Mouse (Mus musculus): ENCODE data around the gene Itgb3. TPM values are rescaled to one million over a fixed set of nuclear protein-coding genes. Genes with fewer than 3 reads are reported as not detected.
"Not testable (repeated sequence)": the region's sequence is repeated elsewhere in the genome, so short reads cannot be mapped to it uniquely, and the experiment has no call there.

The Itgb3 gene
- polyA plus RNA-seq, 1 experiment from 2014 or later: 3.5 TPM

- peaks cover 4% of the 10 kb centered on the region for H3K9me3 ChIP-seq (replicated peaks; ENCODE audit: control insufficient read depth, low read length)
- no peak overlapping the region for H3K4me2 ChIP-seq (ENCODE audit: low read depth, low read length)
- H3K36me3 ChIP-seq (ENCODE audit: control insufficient read depth, insufficient read depth): no peaks in the 10 kb centered on the region
- no peak overlapping the region for H3K4me3 ChIP-seq (ENCODE audit: low read length)
- H3K27ac ChIP-seq (ENCODE audit: low read length): no peak overlapping the region
- no peak overlapping the region for H3K9ac ChIP-seq (ENCODE audit: low read length)
- H3K27me3 ChIP-seq (ENCODE audit: control insufficient read depth, insufficient read depth, low read length): no peaks in the 10 kb centered on the region
- 85% methylated on average over 4 of the region's 4 CpGs for WGBS
- H3K4me1 ChIP-seq (ENCODE audit: control insufficient read depth, insufficient read depth, low read length): peaks cover 19% of the 10 kb centered on the region
- no peak for ATAC-seq (replicated peaks; ENCODE audit: extremely low read depth, insufficient read depth, low FRiP score)
Observed at GRCm38 (mm10) chr11:104568326-104568725, 39.5 kb upstream of the Itgb3 start.

- H3K27me3 ChIP-seq (ENCODE audit: control insufficient read depth, insufficient read depth, low read length); H3K4me3 ChIP-seq (ENCODE audit: low read length); H3K4me2 ChIP-seq (ENCODE audit: low read depth, low read length); H3K27ac ChIP-seq (ENCODE audit: low read length); ATAC-seq (replicated peaks; ENCODE audit: extremely low read depth, insufficient read depth, low FRiP score); H3K9ac ChIP-seq (ENCODE audit: low read length); H3K36me3 ChIP-seq (ENCODE audit: control insufficient read depth, insufficient read depth); H3K9me3 ChIP-seq (replicated peaks; ENCODE audit: control insufficient read depth, low read length): not testable (repeated sequence)
- 85% methylated on average over 8 of the region's 8 CpGs for WGBS
- H3K4me1 ChIP-seq (ENCODE audit: control insufficient read depth, insufficient read depth, low read length): peaks cover 12% of the 10 kb centered on the region
Observed at GRCm38 (mm10) chr11:104570515-104570914, 37.3 kb upstream of the Itgb3 start.

DNA sequence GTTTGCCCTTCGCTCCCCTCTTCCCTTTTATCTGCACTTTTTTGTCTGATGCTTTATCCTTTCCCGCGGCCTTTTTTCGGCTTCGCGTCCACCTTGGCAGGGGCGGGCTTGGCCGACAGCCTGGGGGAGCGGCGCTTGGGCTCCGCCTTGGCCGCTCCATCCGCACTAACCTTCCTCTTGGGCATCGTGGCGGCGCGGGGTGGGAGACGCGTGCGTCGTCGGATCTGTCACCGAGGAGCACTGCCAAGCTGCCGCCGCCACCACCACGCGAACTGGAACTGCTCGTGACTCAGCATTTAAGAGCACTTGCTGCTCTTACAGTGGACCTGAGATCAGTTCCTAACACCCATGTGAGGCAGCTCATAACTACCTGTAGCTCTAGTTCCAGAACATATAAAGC, 36.4 kb upstream of the Itgb3 start:
- H3K9ac ChIP-seq (ENCODE audit: low read length): peak overlapping the region; percentile 59
- H3K27ac ChIP-seq (ENCODE audit: low read length); H3K9me3 ChIP-seq (replicated peaks; ENCODE audit: control insufficient read depth, low read length); H3K27me3 ChIP-seq (ENCODE audit: control insufficient read depth, insufficient read depth, low read length); H3K4me1 ChIP-seq (ENCODE audit: control insufficient read depth, insufficient read depth, low read length); ATAC-seq (replicated peaks; ENCODE audit: extremely low read depth, insufficient read depth, low FRiP score); H3K36me3 ChIP-seq (ENCODE audit: control insufficient read depth, insufficient read depth): not testable (repeated sequence)
- H3K4me3 ChIP-seq (ENCODE audit: low read length): peak overlapping the region; percentile 44
- 4% methylated on average over 28 of the region's 28 CpGs for WGBS
- peak overlapping the region; percentile 73 for H3K4me2 ChIP-seq (ENCODE audit: low read depth, low read length)

- Histone ChIP-seq H3K4me2 (ENCODE audit: low read depth, low read length) (no peak overlapping the region), H3K4me3 (ENCODE audit: low read length) (no peak overlapping the region), H3K4me1 (ENCODE audit: control insufficient read depth, insufficient read depth, low read length) (peaks cover 14% of the 10 kb centered on the region), H3K36me3 (ENCODE audit: control insufficient read depth, insufficient read depth) (no peaks in the 10 kb centered on the region), H3K27ac (ENCODE audit: low read length) (no peak overlapping the region), H3K27me3 (ENCODE audit: control insufficient read depth, insufficient read depth, low read length) (no peaks in the 10 kb centered on the region), H3K9me3 (replicated peaks; ENCODE audit: control insufficient read depth, low read length) (peaks cover 4% of the 10 kb centered on the region), H3K9ac (ENCODE audit: low read length) (no peak overlapping the region)
- WGBS: 47% methylated on average over 7 of the region's 7 CpGs
- ATAC-seq (replicated peaks; ENCODE audit: extremely low read depth, insufficient read depth, low FRiP score): no peak
Observed at GRCm38 (mm10) chr11:104572091-104572490, 35.7 kb upstream of the Itgb3 start.

GRCm38 (mm10) chr11:104572566-104572965, 35.2 kb upstream of the Itgb3 start:
- Histone ChIP-seq H3K9me3 (replicated peaks; ENCODE audit: control insufficient read depth, low read length) (peaks cover 4% of the 10 kb centered on the region), H3K27ac (ENCODE audit: low read length) (no peak overlapping the region), H3K9ac (ENCODE audit: low read length) (no peak overlapping the region), H3K36me3 (ENCODE audit: control insufficient read depth, insufficient read depth) (no peaks in the 10 kb centered on the region), H3K4me2 (ENCODE audit: low read depth, low read length) (no peak overlapping the region), H3K4me1 (ENCODE audit: control insufficient read depth, insufficient read depth, low read length) (peaks cover 14% of the 10 kb centered on the region), H3K4me3 (ENCODE audit: low read length) (no peak overlapping the region), H3K27me3 (ENCODE audit: control insufficient read depth, insufficient read depth, low read length) (no peaks in the 10 kb centered on the region)
- WGBS: 37% methylated on average over 2 of the region's 2 CpGs
- ATAC-seq (replicated peaks; ENCODE audit: extremely low read depth, insufficient read depth, low FRiP score): no peak

- Histone ChIP-seq H3K27me3 (ENCODE audit: control insufficient read depth, insufficient read depth, low read length) (no peaks in the 10 kb centered on the region), H3K36me3 (ENCODE audit: control insufficient read depth, insufficient read depth) (no peaks in the 10 kb centered on the region), H3K9ac (ENCODE audit: low read length) (peak overlapping the region; percentile 74), H3K4me1 (ENCODE audit: control insufficient read depth, insufficient read depth, low read length) (peaks cover 38% of the 10 kb centered on the region), H3K9me3 (replicated peaks; ENCODE audit: control insufficient read depth, low read length) (no peaks in the 10 kb centered on the region), H3K4me2 (ENCODE audit: low read depth, low read length) (peak overlapping the region; percentile 36), H3K4me3 (ENCODE audit: low read length) (peak overlapping the region; percentile 49), H3K27ac (ENCODE audit: low read length) (peak overlapping the region; percentile 87)
- peak; percentile 84 for ATAC-seq (replicated peaks; ENCODE audit: extremely low read depth, insufficient read depth, low FRiP score)
- 30% methylated on average over 10 of the region's 10 CpGs for WGBS
Observed at GRCm38 (mm10) chr11:104576772-104577612, 30.8 kb upstream of the Itgb3 start.

- H3K27ac ChIP-seq (ENCODE audit: low read length): peak overlapping the region; percentile 87
- H3K4me1 ChIP-seq (ENCODE audit: control insufficient read depth, insufficient read depth, low read length): peaks cover 43% of the 10 kb centered on the region
- peak overlapping the region; percentile 74 for H3K9ac ChIP-seq (ENCODE audit: low read length)
- H3K27me3 ChIP-seq (ENCODE audit: control insufficient read depth, insufficient read depth, low read length): no peaks in the 10 kb centered on the region
- WGBS: 14% methylated on average over 5 of the region's 5 CpGs
- no peaks in the 10 kb centered on the region for H3K36me3 ChIP-seq (ENCODE audit: control insufficient read depth, insufficient read depth)
- peak overlapping the region; percentile 49 for H3K4me3 ChIP-seq (ENCODE audit: low read length)
- peak overlapping the region; percentile 36 for H3K4me2 ChIP-seq (ENCODE audit: low read depth, low read length)
- peak; percentile 35; the same call in 1 of the 2 replicates for ATAC-seq (replicated peaks; ENCODE audit: extremely low read depth, insufficient read depth, low FRiP score)
- H3K9me3 ChIP-seq (replicated peaks; ENCODE audit: control insufficient read depth, low read length): no peaks in the 10 kb centered on the region
Observed at GRCm38 (mm10) chr11:104578074-104578473, 29.7 kb upstream of the Itgb3 start.

DNA sequence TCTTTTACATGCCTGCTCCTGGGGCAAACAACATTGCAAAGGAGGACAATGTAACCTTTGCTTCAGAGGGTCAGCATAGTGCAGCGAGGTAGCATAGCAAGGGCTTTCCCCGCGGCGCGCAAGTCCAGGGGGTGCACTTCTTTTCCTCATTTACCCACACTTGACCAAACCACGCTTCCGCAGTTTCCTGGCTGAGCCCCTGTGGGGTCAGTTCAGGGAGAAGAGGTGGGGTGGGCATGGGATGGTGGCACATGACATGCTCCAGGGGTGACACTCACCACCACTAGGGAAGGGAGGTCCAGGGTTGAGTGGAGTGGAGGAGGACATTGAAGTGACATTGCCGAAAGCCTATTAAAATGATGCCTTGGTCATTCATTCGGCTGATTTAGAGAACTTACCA, 28.7 kb upstream of the Itgb3 start:
- Histone ChIP-seq H3K36me3 (ENCODE audit: control insufficient read depth, insufficient read depth) (no peaks in the 10 kb centered on the region; the same call in 1 of the 2 replicates), H3K9ac (ENCODE audit: low read length) (peak overlapping the region; percentile 74), H3K4me1 (ENCODE audit: control insufficient read depth, insufficient read depth, low read length) (peaks cover 43% of the 10 kb centered on the region), H3K27me3 (ENCODE audit: control insufficient read depth, insufficient read depth, low read length) (no peaks in the 10 kb centered on the region), H3K4me3 (ENCODE audit: low read length) (peak overlapping the region; percentile 49), H3K9me3 (replicated peaks; ENCODE audit: control insufficient read depth, low read length) (no peaks in the 10 kb centered on the region), H3K4me2 (ENCODE audit: low read depth, low read length) (peak overlapping the region; percentile 36), H3K27ac (ENCODE audit: low read length) (peak overlapping the region; percentile 87)
- 41% methylated on average over 9 of the region's 9 CpGs for WGBS
- ATAC-seq (replicated peaks; ENCODE audit: extremely low read depth, insufficient read depth, low FRiP score): no peak

DNA sequence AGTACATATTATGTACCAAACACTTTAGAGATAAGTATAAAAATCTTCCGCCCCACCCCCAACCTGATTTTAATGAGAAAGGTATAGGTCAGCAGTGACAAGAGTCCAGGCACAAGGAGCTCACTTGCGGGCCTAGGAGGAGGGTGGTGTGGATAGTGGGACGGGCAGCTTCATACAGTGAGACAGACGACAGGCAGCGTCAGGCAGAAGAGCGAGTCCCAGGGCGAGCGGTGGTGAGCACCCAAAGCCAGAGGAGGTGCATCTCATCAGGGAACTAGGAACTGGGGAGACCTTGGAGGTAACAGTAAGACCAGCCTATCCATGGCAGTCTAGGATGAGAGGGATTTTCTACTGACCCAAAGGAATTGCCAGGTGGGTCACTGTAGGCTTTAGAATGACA, 28.2 kb upstream of the Itgb3 start:
- H3K27ac ChIP-seq (ENCODE audit: low read length): peak overlapping the region; percentile 17; the same call in 1 of the 2 replicates
- H3K36me3 ChIP-seq (ENCODE audit: control insufficient read depth, insufficient read depth): peaks cover 3% of the 10 kb centered on the region; the same call in 1 of the 2 replicates

More for the DNA sequence above, 28.2 kb upstream of the Itgb3 start:
- Histone ChIP-seq H3K27me3 (ENCODE audit: control insufficient read depth, insufficient read depth, low read length) (no peaks in the 10 kb centered on the region), H3K4me2 (ENCODE audit: low read depth, low read length) (peak overlapping the region; percentile 36), H3K9ac (ENCODE audit: low read length) (peak overlapping the region; percentile 74), H3K4me3 (ENCODE audit: low read length) (peak overlapping the region; percentile 49), H3K9me3 (replicated peaks; ENCODE audit: control insufficient read depth, low read length) (no peaks in the 10 kb centered on the region), H3K4me1 (ENCODE audit: control insufficient read depth, insufficient read depth, low read length) (peaks cover 43% of the 10 kb centered on the region)
- no peak for ATAC-seq (replicated peaks; ENCODE audit: extremely low read depth, insufficient read depth, low FRiP score)
- 64% methylated on average over 8 of the region's 8 CpGs for WGBS

Measured in heart, embryonic 16.5 days (tissue).